Mouse (Mus musculus) testis, adult 2 months (tissue): ENCODE measurements at regions not wholly inside any gene's neighbourhood (a gene's known extent, or its start where the extent isn't known, plus 50 kb on each side); places are given as distances from the start of the nearest gene placed in this dataset.

ENCODE experiments used
- CTCF ChIP-seq: fragments of 200-500 bp; IDR thresholded peaks from 2 replicates; pipeline ENCODE4 v1.5.1; 2012; ENCODE audit warnings: low read depth, mild to moderate bottlenecking, inconsistent platforms, low read length, moderate library complexity; ENCODE audit not compliant: control insufficient read depth, insufficient read depth, insufficient replicate concordance
- POLR2A ChIP-seq: fragments of 200-500 bp; IDR thresholded peaks from 2 replicates; pipeline ENCODE4 v1.6.1; 2012; ENCODE audit warnings: low read depth, mild to moderate bottlenecking, inconsistent platforms, low read length, moderate library complexity; ENCODE audit not compliant: control insufficient read depth

DNA sequence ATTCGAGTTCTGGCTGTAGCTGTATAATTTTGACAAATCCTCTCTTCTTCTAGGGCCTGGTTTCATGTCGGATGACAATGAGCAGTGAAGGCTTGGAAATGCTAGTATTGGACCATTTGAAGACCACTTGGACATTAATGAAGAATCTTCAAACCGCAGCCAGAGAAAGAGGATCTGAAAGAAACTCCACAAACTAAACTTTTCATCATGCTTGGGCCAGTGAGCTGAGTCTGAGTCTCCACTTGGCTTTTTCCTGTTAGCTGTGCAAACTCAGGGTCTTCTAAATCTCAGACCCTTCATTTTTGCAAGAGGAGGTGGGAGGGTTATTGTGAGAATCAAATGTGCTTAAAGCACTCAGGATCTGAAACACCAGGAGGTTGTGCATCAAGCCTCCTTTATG is 176.6 kb downstream of the Mex3b start:
- TF ChIP-seq POLR2A (no peak), CTCF (no peak)
